Mouse (Mus musculus): ENCODE data around the gene Capns1. TPM values are rescaled to one million over a fixed set of nuclear protein-coding genes. Genes with fewer than 3 reads are reported as not detected.
"Not testable (repeated sequence)": the region's sequence is repeated elsewhere in the genome, so short reads cannot be mapped to it uniquely, and the experiment has no call there.

The Capns1 gene
- polyA plus RNA-seq, 1 experiment from 2014 or later, result 106 TPM

GRCm38 (mm10) chr7:30189116-30189491 is 9.5 kb downstream of the Capns1 start:
- H3K36me3 ChIP-seq, result peaks cover 50% of the 10 kb centered on the region
- WGBS, result 82% methylated on average over 4 of the region's 4 CpGs
- H3K9me3 ChIP-seq, result no peaks in the 10 kb centered on the region
- H3K27me3 ChIP-seq (replicated peaks), result no peaks in the 10 kb centered on the region
- no peak overlapping the region for H3K27ac ChIP-seq
- no peak overlapping the region for H3K4me3 ChIP-seq (replicated peaks)
- no peak overlapping the region for H3K9ac ChIP-seq
- peaks cover 18% of the 10 kb centered on the region for H3K4me1 ChIP-seq
- ATAC-seq (ENCODE audit: insufficient read depth, low FRiP score, low read depth), result no peak
- H3K4me2 ChIP-seq, result no peak overlapping the region

GRCm38 (mm10) chr7:30188344-30189115 is 10.1 kb downstream of the Capns1 start:
- 81% methylated on average over 12 of the region's 12 CpGs for WGBS
- ATAC-seq (ENCODE audit: insufficient read depth, low FRiP score, low read depth), result no peak

DNA sequence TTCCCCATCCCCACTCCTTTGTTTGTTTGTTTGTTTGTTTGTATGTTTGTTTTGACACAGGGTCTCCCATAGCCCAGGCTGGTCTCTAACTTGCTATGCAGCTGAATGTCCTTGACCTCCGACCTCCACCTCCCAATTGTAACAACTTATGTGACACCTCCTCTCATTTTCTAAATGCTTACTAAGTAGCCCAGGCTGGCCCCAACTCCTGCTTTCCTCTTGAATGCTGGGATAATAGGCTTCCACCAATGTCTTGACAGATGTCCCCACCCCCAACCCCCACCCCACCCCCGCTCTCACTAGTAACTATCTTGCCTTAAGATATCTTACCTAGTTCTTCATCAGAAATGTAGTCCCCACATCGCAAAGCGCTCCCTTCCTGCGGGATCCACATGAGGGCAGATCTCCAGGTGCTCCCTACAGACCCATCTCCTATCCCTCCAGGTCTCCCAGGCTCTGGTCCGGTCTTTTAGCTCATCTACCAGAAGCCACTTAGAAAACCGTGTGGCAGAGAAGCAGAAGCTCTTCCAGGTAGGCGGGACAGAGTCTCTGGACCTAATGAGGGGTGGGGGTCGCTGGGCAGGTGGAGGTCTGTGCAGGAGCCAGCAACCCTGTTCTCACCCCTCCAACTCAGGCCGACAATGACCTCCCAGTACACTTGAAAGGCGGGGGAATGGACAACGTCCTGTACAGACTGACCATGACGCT is 13.8 kb downstream of the Capns1 start:
- no peak for ATAC-seq (ENCODE audit: insufficient read depth, low FRiP score, low read depth)
- WGBS, result 72% methylated on average over 13 of the region's 13 CpGs
- H3K4me1 ChIP-seq, result peaks cover 10% of the 10 kb centered on the region
- peaks cover 28% of the 10 kb centered on the region for H3K36me3 ChIP-seq
- H3K4me3 ChIP-seq (replicated peaks), result no peak overlapping the region
- H3K27ac ChIP-seq, result 0 out of 2 replicates have a peak overlapping the region, but pooled peaks have one; percentile 49
- H3K9ac ChIP-seq, result no peak overlapping the region
- H3K4me2 ChIP-seq, result peak overlapping the region; percentile 56; the same call in 1 of the 2 replicates
- no peaks in the 10 kb centered on the region for H3K27me3 ChIP-seq (replicated peaks)
- H3K9me3 ChIP-seq, result no peaks in the 10 kb centered on the region

More at GRCm38 (mm10) chr7:30188344-30189115, 10.1 kb downstream of the Capns1 start:
- Histone ChIP-seq H3K4me3 (replicated peaks) (no peak overlapping the region), H3K27me3 (replicated peaks) (no peaks in the 10 kb centered on the region), H3K27ac (no peak overlapping the region), H3K36me3 (peaks cover 50% of the 10 kb centered on the region), H3K4me2 (no peak overlapping the region), H3K4me1 (peaks cover 20% of the 10 kb centered on the region), H3K9me3 (no peaks in the 10 kb centered on the region), H3K9ac (no peak overlapping the region)

- Histone ChIP-seq H3K9ac (no peak within 1 kb of the TSS), H3K4me2 (peak within 1 kb of the TSS; percentile 56), H3K9me3 (no peaks in the 10 kb centered on the region), H3K36me3 (peaks cover 25% of the 10 kb centered on the region), H3K27ac (peak within 1 kb of the TSS; percentile 49; the same call in 1 of the 2 replicates), H3K27me3 (replicated peaks) (no peaks in the 10 kb centered on the region), H3K4me3 (replicated peaks) (peak within 1 kb of the TSS; percentile 29), H3K4me1 (peaks cover 10% of the 10 kb centered on the region)
- ATAC-seq (ENCODE audit: insufficient read depth, low FRiP score, low read depth), result peak; percentile 83
- WGBS, result under 1% methylated on average over 11 of the region's 11 CpGs
These were observed 14.7 kb downstream of the Capns1 start, which contains the start of gene Cox7a1 for GRCm38 (mm10) chr7:30183879-30184289. TSS of gene Cox7a1 (plus strand) at chr7:30184144.

DNA sequence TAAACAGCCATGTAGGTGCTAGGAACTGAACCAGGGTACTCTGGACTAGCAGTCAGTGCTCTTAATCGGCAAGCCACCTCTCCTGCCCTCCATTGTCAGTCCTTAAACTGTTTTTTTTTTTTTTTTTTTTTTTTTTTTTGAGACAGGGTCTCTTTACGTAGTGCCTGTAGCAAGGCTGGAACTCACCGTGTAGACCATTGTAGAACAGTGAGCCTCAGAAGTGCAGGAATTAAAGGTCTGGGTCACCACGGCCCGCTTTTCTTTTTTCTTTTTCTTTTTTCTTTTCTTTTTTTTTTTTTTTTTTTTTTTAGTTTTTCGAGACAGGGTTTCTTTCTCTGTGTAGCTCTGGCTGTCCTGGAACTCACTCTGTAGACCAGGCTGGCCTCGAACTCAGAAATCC is 15.4 kb downstream of the Capns1 start:
- not testable (repeated sequence) for H3K27me3 ChIP-seq (replicated peaks); H3K9ac ChIP-seq; H3K4me2 ChIP-seq; H3K4me3 ChIP-seq (replicated peaks); H3K4me1 ChIP-seq; H3K27ac ChIP-seq; ATAC-seq (ENCODE audit: insufficient read depth, low FRiP score, low read depth); H3K9me3 ChIP-seq
- 71% methylated on average over 7 of the region's 7 CpGs for WGBS
- peaks cover 21% of the 10 kb centered on the region for H3K36me3 ChIP-seq

DNA sequence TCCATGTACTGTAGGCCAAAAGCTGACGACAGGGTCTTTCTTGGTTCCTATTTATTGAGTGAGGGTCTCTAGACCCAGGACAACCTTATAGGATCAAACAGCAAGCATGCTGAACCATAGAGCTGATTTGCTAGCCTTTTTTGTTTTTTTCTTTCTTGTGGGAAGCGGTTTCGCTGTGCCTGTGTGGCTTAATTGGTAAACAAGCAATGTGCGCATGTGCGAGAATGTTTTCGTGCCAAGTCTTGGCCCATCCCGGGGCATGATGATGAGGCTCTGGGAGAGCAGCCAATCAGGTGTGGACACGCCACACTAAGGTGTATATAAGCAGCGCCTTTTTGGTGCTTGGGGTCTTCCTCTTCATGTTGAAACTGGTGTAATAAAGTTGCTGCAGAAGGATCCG is 16.7 kb downstream of the Capns1 start:
- peaks cover 19% of the 10 kb centered on the region for H3K36me3 ChIP-seq
- not testable (repeated sequence) for H3K4me2 ChIP-seq; H3K9ac ChIP-seq; H3K27ac ChIP-seq; H3K27me3 ChIP-seq (replicated peaks); H3K4me3 ChIP-seq (replicated peaks); H3K4me1 ChIP-seq; ATAC-seq (ENCODE audit: insufficient read depth, low FRiP score, low read depth); H3K9me3 ChIP-seq
- WGBS, result 92% methylated on average over 10 of the region's 10 CpGs

DNA sequence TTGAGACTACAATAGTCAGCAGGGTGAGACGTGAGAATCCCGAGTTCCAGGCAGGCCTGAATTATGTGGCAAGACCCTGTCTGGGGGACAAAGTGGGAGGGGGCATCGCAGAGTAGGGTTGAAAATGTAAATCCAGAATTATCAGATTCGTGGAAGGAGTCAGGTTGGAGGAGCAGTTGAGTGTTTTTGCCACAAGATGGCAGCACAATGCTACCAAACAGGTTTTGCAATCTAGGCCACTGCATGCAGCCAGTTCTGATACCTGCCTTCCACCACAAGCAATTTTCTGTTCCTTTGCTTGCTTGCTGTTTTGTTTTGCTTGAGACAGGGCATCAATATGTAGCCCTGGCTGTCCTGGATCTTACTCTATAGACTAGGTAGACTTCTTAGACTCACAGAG is 17.3 kb downstream of the Capns1 start:
- Histone ChIP-seq H3K4me2 (no peak overlapping the region), H3K27me3 (replicated peaks) (no peaks in the 10 kb centered on the region), H3K9ac (no peak overlapping the region), H3K9me3 (no peaks in the 10 kb centered on the region), H3K36me3 (peaks cover 13% of the 10 kb centered on the region; the same call in 1 of the 2 replicates), H3K27ac (no peak overlapping the region), H3K4me1 (peaks cover 10% of the 10 kb centered on the region), H3K4me3 (replicated peaks) (no peak overlapping the region)
- ATAC-seq (ENCODE audit: insufficient read depth, low FRiP score, low read depth), result no peak
- 3% methylated on average over 4 of the region's 4 CpGs for WGBS

DNA sequence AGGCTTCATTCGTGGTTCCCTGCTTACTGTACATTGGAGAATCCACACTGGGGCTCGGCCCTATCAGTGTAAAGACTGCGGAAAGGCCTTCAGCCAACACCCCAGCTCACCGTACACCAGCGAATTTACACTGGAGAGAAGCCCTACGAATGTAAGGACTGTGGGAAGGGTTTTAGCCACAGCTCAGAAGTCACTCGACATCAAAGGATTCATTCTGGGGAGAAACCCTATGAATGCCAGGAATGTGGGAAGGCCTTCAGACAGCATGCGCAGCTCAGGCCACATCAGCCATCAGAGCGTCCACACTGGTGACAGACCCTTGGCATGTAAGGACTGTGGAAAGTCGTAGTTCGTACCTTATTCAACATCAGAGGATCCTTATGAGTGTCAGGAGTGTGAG is 20.4 kb downstream of the Capns1 start:
- no peak overlapping the region for H3K9ac ChIP-seq
- H3K4me2 ChIP-seq, result no peak overlapping the region
- H3K27ac ChIP-seq, result no peak overlapping the region
- no peak overlapping the region for H3K4me3 ChIP-seq (replicated peaks)
- ATAC-seq (ENCODE audit: insufficient read depth, low FRiP score, low read depth), result no peak
- H3K4me1 ChIP-seq, result no peaks in the 10 kb centered on the region
- WGBS, result 79% methylated on average over 11 of the region's 11 CpGs
- H3K9me3 ChIP-seq, result no peaks in the 10 kb centered on the region
- no peaks in the 10 kb centered on the region for H3K27me3 ChIP-seq (replicated peaks)
- H3K36me3 ChIP-seq, result peaks cover 12% of the 10 kb centered on the region; the same call in 1 of the 2 replicates

DNA sequence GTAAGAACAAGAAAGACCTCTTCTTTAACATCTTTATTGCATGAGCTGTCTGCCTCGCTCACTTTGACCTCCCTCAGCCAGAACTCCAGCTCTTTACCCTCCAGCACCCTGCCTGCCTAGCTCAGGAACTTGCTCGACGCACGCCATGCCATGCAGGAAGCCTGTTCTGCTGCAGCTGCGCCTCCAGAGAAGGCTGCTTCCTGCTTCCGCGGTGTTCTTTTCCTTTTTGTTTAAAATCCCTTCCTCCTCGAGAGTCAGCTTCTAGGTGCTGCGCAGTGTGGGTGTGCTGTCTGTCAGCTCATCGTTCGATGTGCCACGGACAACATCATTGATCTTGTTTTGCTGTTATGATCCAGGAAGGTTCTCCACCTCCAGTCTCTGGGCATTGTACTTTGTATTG is 22.1 kb downstream of the Capns1 start:
- WGBS, result 78% methylated on average over 12 of the region's 12 CpGs
- no peaks in the 10 kb centered on the region for H3K4me1 ChIP-seq

DNA sequence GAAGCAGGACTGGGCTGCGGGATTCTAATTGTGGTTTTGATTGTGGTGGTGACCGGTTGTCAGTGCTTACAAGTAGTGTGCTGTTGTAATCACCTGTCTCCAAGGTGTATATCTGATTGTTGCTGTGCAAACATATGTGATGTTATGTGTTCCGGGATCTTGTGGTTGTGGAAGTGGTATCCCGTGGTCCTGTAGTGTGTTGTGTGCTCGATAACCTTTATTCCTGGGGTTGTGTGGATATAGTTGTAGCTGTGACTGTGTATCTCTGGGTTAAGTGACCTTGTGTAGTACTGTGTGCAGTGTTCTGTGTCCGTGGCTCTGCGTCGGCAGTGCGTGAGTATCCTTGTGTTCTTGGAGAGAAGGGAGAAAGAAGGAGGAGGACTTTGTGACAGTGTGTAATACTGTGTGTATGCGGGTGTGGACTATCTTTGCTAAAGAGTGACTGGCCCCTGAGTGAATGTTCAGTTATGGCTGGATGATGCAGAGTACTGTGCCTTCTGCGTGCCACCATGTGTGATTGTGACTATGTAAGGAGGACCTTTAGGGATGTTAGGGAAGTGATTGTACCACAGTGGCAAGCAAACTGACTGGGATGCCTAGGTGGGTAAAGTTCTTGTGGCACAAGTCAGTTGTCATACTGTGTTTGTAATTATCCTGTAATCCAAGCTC is 28.2 kb downstream of the Capns1 start:
- H3K27ac ChIP-seq, result peak overlapping the region; percentile 81; the same call in 1 of the 2 replicates
- 18% methylated on average over 11 of the region's 11 CpGs for WGBS

More for the DNA sequence above, 22.1 kb downstream of the Capns1 start:
- Histone ChIP-seq H3K36me3 (peaks cover 12% of the 10 kb centered on the region; the same call in 1 of the 2 replicates), H3K4me3 (replicated peaks) (no peak overlapping the region), H3K27ac (no peak overlapping the region), H3K4me2 (no peak overlapping the region), H3K9me3 (no peaks in the 10 kb centered on the region), H3K27me3 (replicated peaks) (no peaks in the 10 kb centered on the region), H3K9ac (no peak overlapping the region)
- no peak for ATAC-seq (ENCODE audit: insufficient read depth, low FRiP score, low read depth)

DNA sequence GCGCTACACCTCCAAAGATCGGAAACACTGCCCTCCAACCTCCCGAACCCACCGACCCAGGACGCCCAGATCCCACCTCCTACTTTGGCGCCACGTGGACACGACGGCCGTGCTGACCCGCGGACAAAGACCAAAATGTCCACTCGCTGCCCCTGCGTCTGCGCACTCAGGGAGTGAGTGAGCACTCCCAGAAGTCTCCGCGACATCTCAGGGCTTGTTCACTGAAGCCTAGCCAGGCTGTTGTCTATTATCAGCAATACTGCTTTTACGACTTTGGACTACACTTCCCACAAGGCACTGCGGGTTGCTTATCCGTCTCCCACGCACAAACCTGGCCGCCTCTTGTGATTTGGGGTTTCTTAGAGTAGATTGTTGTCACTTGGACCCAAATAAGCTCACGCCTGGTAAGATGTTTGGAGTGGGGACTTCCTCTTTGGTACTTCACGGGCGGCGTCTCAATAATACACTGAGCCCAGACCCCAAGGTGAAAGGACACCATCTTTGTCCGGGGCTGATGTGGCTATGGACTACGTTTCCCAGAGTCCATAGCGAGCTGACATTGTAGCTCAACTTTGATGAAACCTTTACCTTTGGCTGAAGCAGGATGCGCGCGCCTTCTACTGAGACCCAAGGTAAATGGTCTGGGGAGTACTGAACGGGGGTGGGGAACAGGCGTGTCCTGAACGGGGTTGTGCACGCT is 28.9 kb downstream of the Capns1 start, which contains the start of gene Zfp146:
Zfp146 (minus strand) TSS at position 168 of the 700 bp plus-strand sequence.
- peak within 1 kb of the TSS; percentile 46 for H3K9ac ChIP-seq
- ATAC-seq (ENCODE audit: insufficient read depth, low FRiP score, low read depth), result peak; percentile 97
- H3K27me3 ChIP-seq (replicated peaks), result no peaks in the 10 kb centered on the region
- H3K4me2 ChIP-seq, result peak within 1 kb of the TSS; percentile 62
- 0 out of 2 replicates have a peak, but pooled peaks cover 6% of the 10 kb centered on the region for H3K4me1 ChIP-seq
- under 1% methylated on average over 36 of the region's 36 CpGs for WGBS
- H3K27ac ChIP-seq, result peak within 1 kb of the TSS; percentile 81
- peaks cover 23% of the 10 kb centered on the region for H3K36me3 ChIP-seq
- 0 out of 2 replicates have a peak, but pooled peaks cover 4% of the 10 kb centered on the region for H3K9me3 ChIP-seq
- H3K4me3 ChIP-seq (replicated peaks), result peak within 1 kb of the TSS; percentile 60

More for the DNA sequence above, 28.2 kb downstream of the Capns1 start:
- Histone ChIP-seq H3K9ac (peak overlapping the region; percentile 17; the same call in 1 of the 2 replicates), H3K4me2 (peak overlapping the region; percentile 62), H3K36me3 (peaks cover 19% of the 10 kb centered on the region), H3K4me3 (replicated peaks) (peak overlapping the region; percentile 60), H3K27me3 (replicated peaks) (no peaks in the 10 kb centered on the region), H3K9me3 (0 out of 2 replicates have a peak, but pooled peaks cover 4% of the 10 kb centered on the region), H3K4me1 (0 out of 2 replicates have a peak, but pooled peaks cover 6% of the 10 kb centered on the region)
- no peak; the same call in 1 of the 2 replicates for ATAC-seq (ENCODE audit: insufficient read depth, low FRiP score, low read depth)
